Mouse (Mus musculus): ENCODE measurements around the gene Fancc. TPM values are rescaled to one million over a fixed set of nuclear protein-coding genes. Genes with fewer than 3 reads are reported as not detected.

Gene Fancc
- total and polyA plus RNA-seq, 2 experiments from 2014 or later: 9.2 to 12.1 TPM

DNA sequence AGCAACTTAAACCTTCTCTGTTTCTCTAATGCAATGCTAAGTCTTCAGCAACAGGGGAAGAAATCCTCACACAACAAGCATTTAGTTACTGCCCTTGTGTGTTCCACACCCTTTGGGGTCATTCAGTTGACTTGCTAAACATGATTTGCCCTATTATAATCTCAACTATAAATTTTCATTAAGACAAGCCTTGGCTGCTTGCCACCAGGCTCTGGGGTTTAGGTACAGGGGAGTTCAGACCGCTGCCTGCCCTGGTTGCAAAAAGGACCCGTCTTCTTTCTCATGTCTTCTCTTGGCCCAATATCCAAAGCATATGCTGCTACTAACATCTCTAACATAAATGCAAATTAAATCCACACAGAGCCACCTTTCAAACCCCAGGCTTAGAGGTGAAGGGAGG is 27.0 kb upstream of the Fancc start:
- no peak for DNase-seq (ENCODE audit: low spot score)
- Histone ChIP-seq H3K36me3 (ENCODE audit: insufficient read depth, low read length) (peaks cover 56% of the 10 kb centered on the region), H3K9me3 (ENCODE audit: low read length) (no peaks in the 10 kb centered on the region), H3K4me1 (ENCODE audit: insufficient read depth, low read length) (no peaks in the 10 kb centered on the region), H3K4me3 (ENCODE audit: low read depth, low read length) (no peak overlapping the region), H3K4me2 (ENCODE audit: low read depth, low read length, poor library complexity, severe bottlenecking) (no peak overlapping the region), H3K27me3 (ENCODE audit: insufficient read depth, low read length) (no peaks in the 10 kb centered on the region), H3K9ac (replicated peaks; ENCODE audit: low read length, poor library complexity, severe bottlenecking) (no peak overlapping the region), H3K27ac (ENCODE audit: low read depth, low read length) (no peak overlapping the region)
- TF ChIP-seq CTCF (IDR thresholded peaks at IDR 0.05): no peak
- no peak for ATAC-seq (ENCODE audit: low FRiP score)
- 66% methylated on average over 2 of the region's 2 CpGs for WGBS

DNA sequence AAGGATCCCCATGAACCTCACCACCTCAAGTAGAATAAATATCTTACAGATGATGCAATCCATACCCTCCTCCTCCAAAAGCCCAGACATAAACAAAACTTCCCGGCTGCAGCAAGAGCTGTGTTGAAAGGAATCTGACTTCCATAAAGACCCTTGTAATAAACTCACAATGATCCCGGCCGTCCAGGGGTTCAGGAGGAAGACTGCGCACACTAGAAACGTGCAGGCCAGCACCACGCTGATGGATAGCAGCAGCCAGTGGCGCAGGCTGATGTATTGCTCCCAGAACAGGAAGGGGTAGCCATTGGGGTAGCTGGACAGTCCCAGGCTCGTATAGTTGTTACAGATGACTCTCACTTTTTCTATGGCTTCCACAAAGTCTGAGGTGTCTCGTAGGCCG is 25.8 kb upstream of the Fancc start:
- no peak for DNase-seq (ENCODE audit: low spot score)
- ATAC-seq (ENCODE audit: low FRiP score): no peak
- Histone ChIP-seq H3K36me3 (ENCODE audit: insufficient read depth, low read length) (peaks cover 67% of the 10 kb centered on the region), H3K9me3 (ENCODE audit: low read length) (no peaks in the 10 kb centered on the region), H3K27ac (ENCODE audit: low read depth, low read length) (no peak overlapping the region), H3K4me2 (ENCODE audit: low read depth, low read length, poor library complexity, severe bottlenecking) (no peak overlapping the region), H3K27me3 (ENCODE audit: insufficient read depth, low read length) (no peaks in the 10 kb centered on the region), H3K4me1 (ENCODE audit: insufficient read depth, low read length) (no peaks in the 10 kb centered on the region), H3K4me3 (ENCODE audit: low read depth, low read length) (no peak overlapping the region), H3K9ac (replicated peaks; ENCODE audit: low read length, poor library complexity, severe bottlenecking) (no peak overlapping the region)
- WGBS: 81% methylated on average over 10 of the region's 10 CpGs
- TF ChIP-seq CTCF (IDR thresholded peaks at IDR 0.05): no peak

DNA sequence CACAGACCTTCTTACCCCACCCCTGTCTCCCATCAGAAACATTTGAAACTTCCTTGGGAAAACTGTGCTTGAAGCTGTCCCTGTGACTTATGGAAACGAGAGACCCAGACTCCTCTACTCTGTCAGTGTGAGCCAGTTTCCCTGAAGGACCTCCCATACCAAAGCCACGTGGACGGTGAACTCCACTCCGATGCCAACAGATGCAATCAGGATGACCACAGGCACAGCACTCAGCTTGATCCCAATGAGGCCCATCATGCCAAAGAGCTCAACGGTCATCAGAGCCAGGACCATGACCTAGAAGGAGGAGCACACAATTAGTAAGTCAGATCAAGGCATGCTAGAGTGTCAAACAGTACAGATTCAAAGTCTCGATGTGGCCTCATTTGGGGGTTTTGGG is 23.0 kb upstream of the Fancc start:
- DNase-seq (ENCODE audit: low spot score) (no peak), ATAC-seq (ENCODE audit: low FRiP score) (no peak)
- no peak overlapping the region for H3K4me2 ChIP-seq (ENCODE audit: low read depth, low read length, poor library complexity, severe bottlenecking)
- H3K4me1 ChIP-seq (ENCODE audit: insufficient read depth, low read length): no peaks in the 10 kb centered on the region
- H3K27me3 ChIP-seq (ENCODE audit: insufficient read depth, low read length): no peaks in the 10 kb centered on the region
- no peak for TF ChIP-seq CTCF (IDR thresholded peaks at IDR 0.05)
- H3K27ac ChIP-seq (ENCODE audit: low read depth, low read length): no peak overlapping the region
- H3K36me3 ChIP-seq (ENCODE audit: insufficient read depth, low read length): peaks cover 72% of the 10 kb centered on the region
- no peaks in the 10 kb centered on the region for H3K9me3 ChIP-seq (ENCODE audit: low read length)
- no peak overlapping the region for H3K4me3 ChIP-seq (ENCODE audit: low read depth, low read length)
- WGBS: 90% methylated on average over 6 of the region's 6 CpGs
- H3K9ac ChIP-seq (replicated peaks; ENCODE audit: low read length, poor library complexity, severe bottlenecking): no peak overlapping the region

DNA sequence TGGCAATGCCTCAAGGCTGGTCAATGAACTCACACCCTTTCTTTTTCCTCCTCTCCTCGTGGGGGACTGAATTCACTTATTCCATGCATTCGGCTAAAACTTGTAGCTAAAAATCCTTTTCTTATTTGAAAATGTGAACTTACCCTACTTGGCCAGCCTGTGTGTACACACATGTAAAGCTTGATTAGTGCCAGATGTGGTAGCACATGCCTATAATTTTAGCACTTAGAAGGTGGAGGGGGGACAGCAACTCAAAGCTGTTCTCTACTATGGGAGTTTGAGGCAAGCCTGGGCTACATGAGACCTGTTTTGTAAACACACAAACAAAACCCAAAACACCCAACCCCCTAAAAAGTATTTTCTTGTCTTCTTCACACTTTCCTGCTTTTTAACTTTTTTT is 19.5 kb upstream of the Fancc start:
- TF ChIP-seq CTCF (IDR thresholded peaks at IDR 0.05): no peak
- DNase-seq (ENCODE audit: low spot score) (no peak), ATAC-seq (ENCODE audit: low FRiP score) (no peak)
- Histone ChIP-seq H3K9ac (replicated peaks; ENCODE audit: low read length, poor library complexity, severe bottlenecking) (no peak overlapping the region), H3K36me3 (ENCODE audit: insufficient read depth, low read length) (peaks cover 60% of the 10 kb centered on the region), H3K4me2 (ENCODE audit: low read depth, low read length, poor library complexity, severe bottlenecking) (no peak overlapping the region), H3K4me3 (ENCODE audit: low read depth, low read length) (no peak overlapping the region), H3K4me1 (ENCODE audit: insufficient read depth, low read length) (no peaks in the 10 kb centered on the region), H3K27me3 (ENCODE audit: insufficient read depth, low read length) (no peaks in the 10 kb centered on the region), H3K9me3 (ENCODE audit: low read length) (no peaks in the 10 kb centered on the region), H3K27ac (ENCODE audit: low read depth, low read length) (no peak overlapping the region)
- 77% methylated on average over 2 of the region's 2 CpGs for WGBS

DNA sequence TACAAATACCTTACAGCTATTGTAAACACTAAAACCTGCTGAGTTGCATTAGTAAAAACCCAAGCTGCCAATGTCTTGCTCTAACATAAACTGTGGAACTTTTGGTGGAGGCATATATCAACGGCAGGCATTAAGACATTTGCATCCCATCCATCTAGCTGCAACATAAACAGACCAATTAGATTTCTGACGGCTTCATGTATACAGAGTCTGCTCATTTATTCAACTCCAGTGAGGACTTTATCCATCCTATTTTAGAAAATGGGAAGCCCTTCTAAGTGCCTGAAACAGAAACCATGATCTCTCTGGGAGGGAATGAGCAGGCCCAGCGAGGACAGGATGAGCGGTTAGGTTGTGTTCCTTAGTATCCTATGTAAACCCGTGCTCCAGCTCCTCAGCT is 18.5 kb upstream of the Fancc start:
- DNase-seq (ENCODE audit: low spot score) (no peak), ATAC-seq (ENCODE audit: low FRiP score) (no peak)
- Histone ChIP-seq H3K27ac (ENCODE audit: low read depth, low read length) (no peak overlapping the region), H3K4me3 (ENCODE audit: low read depth, low read length) (no peak overlapping the region), H3K36me3 (ENCODE audit: insufficient read depth, low read length) (peaks cover 66% of the 10 kb centered on the region), H3K9ac (replicated peaks; ENCODE audit: low read length, poor library complexity, severe bottlenecking) (no peak overlapping the region), H3K4me2 (ENCODE audit: low read depth, low read length, poor library complexity, severe bottlenecking) (no peak overlapping the region), H3K9me3 (ENCODE audit: low read length) (no peaks in the 10 kb centered on the region), H3K4me1 (ENCODE audit: insufficient read depth, low read length) (no peaks in the 10 kb centered on the region), H3K27me3 (ENCODE audit: insufficient read depth, low read length) (no peaks in the 10 kb centered on the region)
- no peak for TF ChIP-seq CTCF (IDR thresholded peaks at IDR 0.05)
- 68% methylated on average over 5 of the region's 5 CpGs for WGBS

DNA sequence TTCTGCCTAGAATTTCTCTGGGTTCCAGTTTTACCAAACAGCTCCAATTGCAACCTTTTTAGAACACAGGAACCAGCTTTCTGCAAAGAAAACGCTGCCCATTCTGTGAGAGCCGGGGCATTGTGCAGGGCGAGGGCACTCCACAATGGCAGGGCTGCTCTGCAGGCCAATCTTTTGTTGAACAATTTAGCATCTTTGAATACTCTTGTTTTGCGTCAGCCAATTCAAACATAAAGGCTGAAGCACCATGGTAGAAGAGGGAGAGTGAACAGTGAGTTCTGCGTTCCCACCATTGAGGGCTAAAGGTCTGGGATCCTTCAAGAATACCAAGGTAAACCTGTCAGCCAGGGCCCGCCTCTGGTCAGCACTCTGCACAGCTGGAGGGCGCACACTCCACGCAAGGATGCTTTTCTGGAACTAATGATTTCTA is 17.9 kb upstream of the Fancc start:
- TF ChIP-seq CTCF (IDR thresholded peaks at IDR 0.05): no peak
- H3K9me3 ChIP-seq (ENCODE audit: low read length): no peaks in the 10 kb centered on the region
- H3K4me2 ChIP-seq (ENCODE audit: low read depth, low read length, poor library complexity, severe bottlenecking): no peak overlapping the region
- no peak overlapping the region for H3K4me3 ChIP-seq (ENCODE audit: low read depth, low read length)
- no peaks in the 10 kb centered on the region for H3K27me3 ChIP-seq (ENCODE audit: insufficient read depth, low read length)
- no peak overlapping the region for H3K9ac ChIP-seq (replicated peaks; ENCODE audit: low read length, poor library complexity, severe bottlenecking)
- H3K4me1 ChIP-seq (ENCODE audit: insufficient read depth, low read length): no peaks in the 10 kb centered on the region
- DNase-seq (ENCODE audit: low spot score) (no peak), ATAC-seq (ENCODE audit: low FRiP score) (no peak)
- H3K36me3 ChIP-seq (ENCODE audit: insufficient read depth, low read length): peaks cover 62% of the 10 kb centered on the region
- WGBS: 27% methylated on average over 8 of the region's 8 CpGs
- no peak overlapping the region for H3K27ac ChIP-seq (ENCODE audit: low read depth, low read length)

All from midbrain, postnatal 0 days (tissue).